Mouse (Mus musculus): ENCODE measurements at regions not wholly inside any gene's neighbourhood (a gene's known extent, or its start where the extent isn't known, plus 50 kb on each side); places are given as distances from the start of the nearest gene placed in this dataset.

DNA sequence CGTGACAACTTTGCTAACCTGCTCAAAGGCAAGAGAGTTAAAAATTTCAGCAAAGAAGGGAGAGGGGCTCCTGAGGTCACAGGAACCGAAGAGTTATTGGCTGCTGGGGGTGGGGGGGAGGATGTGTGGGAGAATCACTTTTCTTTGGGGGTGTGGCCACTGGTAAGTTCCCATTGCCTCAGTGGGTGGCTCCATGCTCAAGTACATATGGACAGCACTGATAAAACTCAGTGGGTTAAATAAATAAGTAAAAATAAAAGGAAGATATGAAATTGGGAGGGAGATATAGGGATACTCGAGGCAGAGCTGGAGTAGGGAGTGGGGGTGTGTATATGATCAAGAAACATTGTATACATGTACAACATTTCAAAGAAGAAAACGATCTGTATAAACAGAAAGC, 61.2 kb upstream of the Tns3 start:
- WGBS, result 60% methylated on average over 4 of the region's 4 CpGs
- no peaks in the 10 kb centered on the region for H3K4me1 ChIP-seq
- ATAC-seq (replicated peaks; ENCODE audit: low FRiP score), result no peak
- H3K27ac ChIP-seq, result no peak overlapping the region
- no peak overlapping the region for H3K4me2 ChIP-seq
- H3K4me3 ChIP-seq (replicated peaks), result no peak overlapping the region
- H3K9me3 ChIP-seq (replicated peaks), result no peaks in the 10 kb centered on the region
- no peaks in the 10 kb centered on the region for H3K36me3 ChIP-seq
- H3K9ac ChIP-seq, result no peak overlapping the region
- H3K27me3 ChIP-seq, result no peaks in the 10 kb centered on the region

DNA sequence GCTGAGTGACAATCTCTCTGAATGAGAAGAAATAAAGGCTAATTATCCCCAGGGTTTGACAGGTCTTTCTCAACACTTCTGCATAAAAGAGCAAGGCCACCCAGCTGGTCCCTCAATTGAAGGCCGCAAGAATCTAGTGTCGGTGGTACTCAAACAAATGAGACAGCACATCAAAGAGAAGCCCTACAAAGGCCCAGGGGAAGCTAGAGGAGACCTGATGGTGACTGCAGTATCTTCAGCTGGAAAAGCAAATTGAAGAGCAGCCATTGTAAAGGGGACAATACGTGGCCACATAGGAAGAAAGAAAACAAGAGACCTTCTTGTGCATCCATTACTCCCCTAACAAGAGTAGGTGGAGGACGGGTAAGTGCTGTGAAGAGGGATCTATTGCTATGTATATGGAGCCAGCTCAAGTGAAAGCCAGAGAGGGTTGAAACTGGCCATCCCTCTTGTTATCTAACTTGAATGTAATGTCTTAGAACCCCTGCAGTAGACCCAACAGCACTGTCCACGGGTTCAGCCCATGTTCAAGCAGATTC, 58.8 kb upstream of the Tns3 start:
- no peaks in the 10 kb centered on the region for H3K27me3 ChIP-seq
- H3K9ac ChIP-seq, result no peak overlapping the region
- WGBS, result 34% methylated on average over 5 of the region's 5 CpGs
- no peak for ATAC-seq (replicated peaks; ENCODE audit: low FRiP score)
- no peaks in the 10 kb centered on the region for H3K4me1 ChIP-seq
- no peak overlapping the region for H3K27ac ChIP-seq
- no peak overlapping the region for H3K4me3 ChIP-seq (replicated peaks)
- no peaks in the 10 kb centered on the region for H3K36me3 ChIP-seq
- no peak overlapping the region for H3K4me2 ChIP-seq
- no peaks in the 10 kb centered on the region for H3K9me3 ChIP-seq (replicated peaks)

DNA sequence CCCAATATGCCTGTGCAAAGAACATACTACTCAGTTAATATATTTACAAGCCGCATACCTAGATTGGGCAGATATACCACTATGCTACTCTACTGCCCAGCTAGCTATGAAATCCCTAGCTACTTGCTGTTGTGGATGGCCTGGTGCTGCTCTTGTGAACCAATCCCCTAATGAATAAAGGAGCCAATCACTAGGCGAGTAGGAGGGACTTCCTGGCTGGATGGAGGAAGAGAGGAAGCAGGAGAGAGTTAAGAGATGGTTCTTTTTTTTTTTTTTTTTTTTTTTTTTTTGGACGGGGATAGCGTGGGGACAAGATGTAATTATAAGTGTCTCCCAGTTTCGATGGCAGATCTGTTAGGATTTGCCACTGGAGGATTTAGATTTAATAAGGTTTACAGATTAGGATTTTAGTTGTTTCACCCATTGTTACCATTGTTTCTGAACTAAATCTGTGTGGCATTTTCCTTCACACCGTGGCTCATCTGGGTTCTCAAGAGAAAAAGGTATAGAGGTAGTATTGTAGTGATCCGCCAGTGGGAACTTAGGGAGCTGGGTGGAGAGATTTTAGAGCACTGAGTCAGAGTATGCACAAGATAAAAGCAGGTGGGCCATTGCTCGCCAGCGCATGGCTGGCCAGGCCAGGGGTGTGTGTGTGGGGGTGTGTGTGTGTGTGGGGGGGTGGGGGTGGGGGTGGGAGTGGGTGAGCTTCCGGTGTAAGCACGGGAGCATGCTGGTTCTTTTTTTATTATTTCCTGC, 55.1 kb upstream of the Tns3 start:
- no peak overlapping the region for H3K4me2 ChIP-seq
- no peak overlapping the region for H3K9ac ChIP-seq
- H3K4me3 ChIP-seq (replicated peaks), result no peak overlapping the region
- H3K9me3 ChIP-seq (replicated peaks), result no peaks in the 10 kb centered on the region
- no peaks in the 10 kb centered on the region for H3K36me3 ChIP-seq
- 84% methylated on average over 11 of the region's 11 CpGs for WGBS
- no peak overlapping the region for H3K27ac ChIP-seq
- peaks cover 32% of the 10 kb centered on the region for H3K4me1 ChIP-seq
- no peak for ATAC-seq (replicated peaks; ENCODE audit: low FRiP score)
- H3K27me3 ChIP-seq, result no peaks in the 10 kb centered on the region

DNA sequence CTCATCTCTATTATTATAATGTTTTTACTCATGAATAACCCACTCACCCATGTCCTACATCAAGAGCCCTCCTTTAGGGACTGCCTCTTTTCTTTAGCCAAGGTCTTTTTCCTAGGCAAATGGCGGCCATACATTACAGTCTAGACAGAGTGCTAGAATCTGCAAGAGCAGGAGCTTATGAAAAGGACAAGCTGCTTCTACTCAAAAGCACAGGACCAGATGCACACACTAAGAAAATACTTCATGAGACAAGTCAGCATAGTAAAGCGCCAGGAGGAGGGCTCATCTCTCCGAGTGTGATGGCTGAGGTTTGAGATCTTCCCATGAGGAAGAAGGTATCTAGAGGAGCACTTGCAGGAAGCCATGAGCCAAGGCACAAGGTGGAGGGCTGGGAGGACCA, 53.4 kb upstream of the Tns3 start:
- no peak overlapping the region for H3K9ac ChIP-seq
- 87% methylated on average over 3 of the region's 3 CpGs for WGBS
- H3K4me1 ChIP-seq, result peaks cover 34% of the 10 kb centered on the region
- 0 out of 2 replicates have a peak overlapping the region, but pooled peaks have one; percentile 3 for H3K27ac ChIP-seq
- H3K36me3 ChIP-seq, result no peaks in the 10 kb centered on the region
- H3K27me3 ChIP-seq, result no peaks in the 10 kb centered on the region
- ATAC-seq (replicated peaks; ENCODE audit: low FRiP score), result no peak
- H3K4me2 ChIP-seq, result no peak overlapping the region
- no peaks in the 10 kb centered on the region for H3K9me3 ChIP-seq (replicated peaks)
- H3K4me3 ChIP-seq (replicated peaks), result no peak overlapping the region

DNA sequence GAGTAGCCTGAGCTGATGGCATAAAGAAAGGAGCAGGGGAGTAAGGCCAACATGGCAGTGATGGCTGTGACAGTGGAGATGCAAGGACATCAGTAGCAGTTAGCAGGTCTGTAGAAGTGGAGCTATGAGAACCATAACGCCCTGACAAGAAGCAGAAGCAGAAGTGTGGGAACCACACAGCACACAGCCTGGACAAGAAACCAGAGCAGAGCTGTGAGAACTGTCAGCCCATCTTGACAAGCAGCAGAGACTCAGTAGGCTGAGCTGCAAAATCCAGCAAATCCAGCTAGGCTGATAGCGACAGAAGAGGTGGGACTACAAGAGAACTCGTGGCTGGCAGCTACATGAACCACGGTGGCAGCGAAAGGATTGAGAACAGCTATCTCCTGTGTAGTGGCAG, 52.5 kb upstream of the Tns3 start:
- Histone ChIP-seq H3K27me3 (no peaks in the 10 kb centered on the region), H3K9me3 (replicated peaks) (no peaks in the 10 kb centered on the region)

DNA sequence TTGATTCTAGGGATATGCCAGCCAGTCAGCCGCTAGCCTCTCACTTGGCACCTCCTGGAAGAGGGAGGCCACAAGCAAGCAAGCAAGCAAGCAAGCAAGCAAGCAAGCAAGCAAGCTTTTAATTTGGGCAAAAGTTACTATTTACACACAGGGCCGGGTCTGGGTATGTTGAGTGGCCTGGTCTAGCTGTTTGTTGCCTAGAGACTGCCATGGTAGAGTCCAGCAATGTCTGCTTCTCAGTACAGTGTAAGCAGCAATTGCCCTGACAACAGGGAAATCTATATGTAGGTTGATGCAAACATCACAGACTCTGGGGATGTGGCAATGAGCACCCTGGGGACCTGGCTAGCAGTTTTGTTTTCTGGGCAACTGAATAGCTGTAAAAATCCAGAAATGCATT, 51.4 kb upstream of the Tns3 start:
- no peak overlapping the region for H3K4me2 ChIP-seq
- no peak for ATAC-seq (replicated peaks; ENCODE audit: low FRiP score)
- H3K9me3 ChIP-seq (replicated peaks), result no peaks in the 10 kb centered on the region
- H3K4me1 ChIP-seq, result peaks cover 34% of the 10 kb centered on the region
- H3K27ac ChIP-seq, result peak overlapping the region; percentile 56
- H3K9ac ChIP-seq, result no peak overlapping the region
- H3K36me3 ChIP-seq, result no peaks in the 10 kb centered on the region
- H3K4me3 ChIP-seq (replicated peaks), result no peak overlapping the region
- 71% methylated on average over 2 of the region's 2 CpGs for WGBS
- no peaks in the 10 kb centered on the region for H3K27me3 ChIP-seq

More for the DNA sequence above, 52.5 kb upstream of the Tns3 start:
- H3K27ac ChIP-seq, result peak overlapping the region; percentile 2
- 80% methylated on average over 5 of the region's 5 CpGs for WGBS
- no peaks in the 10 kb centered on the region for H3K36me3 ChIP-seq
- H3K4me1 ChIP-seq, result peaks cover 34% of the 10 kb centered on the region
- H3K4me2 ChIP-seq, result no peak overlapping the region
- no peak overlapping the region for H3K4me3 ChIP-seq (replicated peaks)
- H3K9ac ChIP-seq, result no peak overlapping the region
- ATAC-seq (replicated peaks; ENCODE audit: low FRiP score), result no peak

All from kidney, embryonic 15.5 days (tissue).